Mouse (Mus musculus): ENCODE results near the gene Ccdc142. TPM values are rescaled to one million over a fixed set of nuclear protein-coding genes. Genes with fewer than 3 reads are reported as not detected.

Gene Ccdc142
- polyA plus RNA-seq (2015; fragmentation: Nextera tagmentation; extraction: Ambion mirVana): 2.9 and 3.5 TPM in 2 replicates

DNA sequence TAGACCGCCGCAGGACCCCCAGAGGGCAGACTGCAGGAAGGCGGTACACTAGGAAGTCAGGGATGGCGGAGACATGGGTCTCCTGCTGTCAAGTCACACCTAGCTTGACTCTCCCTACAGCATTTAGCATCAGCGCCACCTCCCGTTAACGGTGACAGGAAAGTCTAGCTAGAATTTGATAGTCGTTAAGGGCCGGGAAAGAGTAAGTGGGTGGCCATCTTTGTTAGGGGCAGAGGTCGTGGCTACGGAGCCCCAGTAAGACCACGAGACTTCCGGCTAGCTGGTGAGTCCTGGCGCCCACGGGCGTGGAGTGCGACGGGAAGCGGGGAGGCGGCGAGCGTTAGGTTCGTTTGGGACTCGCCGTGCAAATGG, at the start of gene Ccdc142, which contains the start of gene Gm42688:
TSS of gene Ccdc142 (plus strand) at position 286 of the 372 bp plus-strand sequence.
TSS of gene Gm42688 (plus strand) at position 302 of the 372 bp plus-strand sequence.
- H3K27me3 ChIP-seq: peaks cover 9% of the 10 kb centered on the region
- peak within 1 kb of the TSS; percentile 75 for H3K4me3 ChIP-seq
- peaks cover 21% of the 10 kb centered on the region for H3K4me1 ChIP-seq
- peak; percentile 84 for ATAC-seq (ENCODE audit: insufficient number of reproducible peaks, insufficient read depth, low FRiP score, low TSS enrichment, low read depth)
- peak within 1 kb of the TSS; percentile 99 for H3K4me2 ChIP-seq
- peak within 1 kb of the TSS; percentile 87 for H3K9ac ChIP-seq
- WGBS: 0% methylated on average over 25 of the region's 25 CpGs
- H3K27ac ChIP-seq: peak within 1 kb of the TSS; percentile 84
- no peaks in the 10 kb centered on the region for H3K9me3 ChIP-seq
- H3K36me3 ChIP-seq: 0 out of 2 replicates have a peak, but pooled peaks cover 3% of the 10 kb centered on the region

DNA sequence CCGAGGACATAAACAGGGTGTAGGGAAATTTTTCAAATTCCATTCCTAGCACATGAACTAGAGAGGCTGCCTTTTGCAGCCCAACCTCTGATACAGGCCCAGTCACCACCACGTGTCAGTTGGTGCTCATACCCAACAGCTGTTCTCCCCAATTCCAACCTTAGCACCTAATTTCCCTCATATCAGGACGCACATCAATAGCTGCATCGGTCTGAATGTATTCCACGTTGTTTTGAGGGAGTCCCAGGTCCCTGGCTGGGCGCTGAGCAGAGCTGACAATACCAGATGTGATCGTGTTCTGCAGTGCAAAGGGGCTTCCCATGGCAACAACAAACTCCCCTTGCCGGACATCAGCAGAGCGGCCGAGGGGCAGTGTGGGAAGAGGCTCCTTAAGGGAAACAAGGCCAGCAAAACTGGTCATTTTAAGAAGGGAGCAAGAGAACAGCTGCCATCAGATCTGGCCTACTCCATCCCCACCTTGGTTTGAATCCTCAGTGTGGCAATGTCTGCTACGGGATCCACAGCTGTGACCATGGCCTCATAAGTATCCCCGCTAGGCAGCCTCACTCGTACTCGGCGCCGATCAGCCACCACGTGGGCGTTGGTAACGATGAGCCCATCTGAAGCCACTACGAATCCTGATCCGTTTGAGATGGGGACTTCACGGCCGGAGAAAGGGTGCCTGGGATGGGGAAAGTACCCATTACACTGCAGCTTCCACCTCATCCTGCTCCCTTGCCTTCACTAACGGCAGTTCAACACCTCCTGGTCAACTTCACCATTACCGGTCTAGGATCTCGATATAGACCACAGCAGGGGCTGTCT, 48.1 kb upstream of the Ccdc142 start:
- Histone ChIP-seq H3K36me3 (peaks cover 38% of the 10 kb centered on the region), H3K27me3 (no peaks in the 10 kb centered on the region), H3K27ac (peak overlapping the region; percentile 92), H3K9me3 (no peaks in the 10 kb centered on the region), H3K9ac (peak overlapping the region; percentile 96), H3K4me1 (peaks cover 26% of the 10 kb centered on the region), H3K4me2 (peak overlapping the region; percentile 88), H3K4me3 (peak overlapping the region; percentile 99)
- ATAC-seq (ENCODE audit: insufficient number of reproducible peaks, insufficient read depth, low FRiP score, low TSS enrichment, low read depth): no peak
- 1% methylated on average over 26 of the region's 26 CpGs for WGBS

DNA sequence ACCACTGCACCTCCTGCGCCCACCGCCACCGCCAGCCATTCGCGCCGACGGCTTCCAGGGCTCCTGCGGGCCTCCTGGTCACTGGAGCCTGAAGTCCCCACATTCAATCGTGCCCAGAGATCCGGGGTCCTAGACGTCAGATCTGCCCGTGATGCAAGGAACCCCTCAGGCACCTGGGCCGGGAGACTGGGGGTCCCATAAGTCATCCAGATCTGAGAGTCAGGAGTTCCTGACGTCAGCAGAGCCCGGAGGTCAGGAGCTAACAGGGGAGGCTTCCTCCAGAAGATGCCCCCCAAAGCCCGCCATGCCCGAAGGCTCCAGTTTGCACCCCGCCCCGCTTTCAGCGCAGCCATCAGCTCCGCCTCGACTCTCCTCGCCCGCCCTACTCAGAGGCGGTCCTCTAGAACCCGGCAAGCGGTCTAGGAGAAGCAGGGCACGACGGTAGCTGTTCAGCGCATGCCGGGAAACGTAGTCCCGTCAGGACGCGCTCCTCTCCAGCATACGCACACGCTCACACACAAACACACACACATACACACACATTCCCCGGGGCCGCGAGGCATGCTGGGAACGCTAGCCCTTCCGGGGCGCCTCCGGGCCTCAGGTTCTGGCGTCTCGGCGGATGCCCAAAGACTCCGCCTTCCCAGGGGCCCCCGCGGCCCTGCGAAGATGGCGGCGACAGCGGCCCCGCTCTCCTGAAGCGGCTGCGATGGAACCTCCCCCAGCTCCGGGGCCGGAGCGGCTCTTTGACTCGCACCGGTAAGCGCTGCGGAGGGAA, 47.1 kb upstream of the Ccdc142 start, which contains the start of gene Aup1:
TSS of gene Aup1 (plus strand) at position 448 of the 778 bp plus-strand sequence.
- WGBS: under 1% methylated on average over 64 of the region's 64 CpGs
- Histone ChIP-seq H3K9me3 (no peaks in the 10 kb centered on the region), H3K27ac (peak within 1 kb of the TSS; percentile 92), H3K4me1 (peaks cover 26% of the 10 kb centered on the region), H3K4me3 (peak within 1 kb of the TSS; percentile 99), H3K27me3 (no peaks in the 10 kb centered on the region), H3K9ac (peak within 1 kb of the TSS; percentile 96), H3K4me2 (peak within 1 kb of the TSS; percentile 88), H3K36me3 (peaks cover 38% of the 10 kb centered on the region)
- peak; percentile 94 for ATAC-seq (ENCODE audit: insufficient number of reproducible peaks, insufficient read depth, low FRiP score, low TSS enrichment, low read depth)

DNA sequence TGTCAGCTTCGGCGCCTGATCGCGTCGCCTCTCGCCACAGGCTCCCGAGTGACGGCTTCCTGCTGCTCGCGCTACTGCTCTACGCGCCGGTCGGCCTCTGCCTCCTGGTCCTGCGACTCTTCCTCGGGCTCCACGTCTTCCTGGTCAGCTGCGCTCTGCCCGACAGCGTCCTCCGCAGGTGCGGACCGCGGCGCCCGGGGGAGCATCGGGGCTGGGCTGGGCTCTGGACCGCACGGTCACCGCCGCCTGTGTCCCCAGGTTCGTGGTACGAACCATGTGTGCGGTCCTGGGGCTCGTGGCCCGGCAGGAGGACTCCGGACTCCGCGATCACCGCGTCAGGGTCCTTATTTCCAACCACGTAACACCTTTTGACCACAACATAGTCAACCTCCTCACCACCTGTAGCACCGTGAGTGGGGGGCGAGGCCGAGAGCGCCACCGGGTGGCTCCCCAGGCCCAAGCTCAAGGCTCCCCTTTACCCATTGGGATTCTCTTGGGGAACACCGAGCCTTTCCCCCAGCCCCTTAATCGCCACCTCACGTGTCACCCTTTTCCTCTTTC, 46.5 kb upstream of the Ccdc142 start, which contains the start of gene Htra2:
TSS of gene Htra2 (minus strand) at position 403 of the 561 bp plus-strand sequence.
- no peaks in the 10 kb centered on the region for H3K9me3 ChIP-seq
- peak; percentile 12; the same call in 1 of the 2 replicates for ATAC-seq (ENCODE audit: insufficient number of reproducible peaks, insufficient read depth, low FRiP score, low TSS enrichment, low read depth)
- H3K27ac ChIP-seq: peak within 1 kb of the TSS; percentile 92
- peak within 1 kb of the TSS; percentile 88 for H3K4me2 ChIP-seq
- no peaks in the 10 kb centered on the region; the same call in 1 of the 2 replicates for H3K27me3 ChIP-seq
- peak within 1 kb of the TSS; percentile 99 for H3K4me3 ChIP-seq
- 0% methylated on average over 50 of the region's 50 CpGs for WGBS
- peak within 1 kb of the TSS; percentile 96 for H3K9ac ChIP-seq
- H3K36me3 ChIP-seq: peaks cover 36% of the 10 kb centered on the region
- H3K4me1 ChIP-seq: peaks cover 26% of the 10 kb centered on the region

DNA sequence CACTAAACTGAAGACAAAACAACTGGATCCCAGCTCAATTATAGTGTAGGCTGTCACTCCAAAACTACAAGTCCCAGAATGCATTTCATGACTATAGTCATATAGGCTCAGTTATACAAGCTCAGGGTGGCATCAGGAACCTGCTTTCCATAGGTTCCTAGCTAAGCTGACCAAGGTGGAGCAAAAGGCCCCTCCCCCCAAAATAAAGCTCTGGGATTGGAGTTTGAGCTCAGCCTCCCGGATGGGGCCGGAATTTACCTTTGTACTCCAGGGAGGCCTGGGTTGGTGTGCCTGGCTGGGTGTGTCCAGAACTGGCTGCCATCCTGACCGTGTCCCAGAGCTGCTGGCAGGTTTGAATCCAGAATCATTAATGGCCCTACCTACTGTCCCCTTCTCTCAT, 43.6 kb upstream of the Ccdc142 start, which contains the start of gene Dqx1:
TSS of gene Dqx1 (plus strand) at position 55 of the 400 bp plus-strand sequence.
- Histone ChIP-seq H3K27me3 (peaks cover 23% of the 10 kb centered on the region), H3K27ac (no peak within 1 kb of the TSS), H3K4me1 (peaks cover 21% of the 10 kb centered on the region), H3K9me3 (no peaks in the 10 kb centered on the region), H3K4me2 (no peak within 1 kb of the TSS), H3K36me3 (peaks cover 20% of the 10 kb centered on the region), H3K4me3 (no peak within 1 kb of the TSS), H3K9ac (no peak within 1 kb of the TSS)
- ATAC-seq (ENCODE audit: insufficient number of reproducible peaks, insufficient read depth, low FRiP score, low TSS enrichment, low read depth): no peak
- WGBS: 55% methylated on average over 3 of the region's 3 CpGs

DNA sequence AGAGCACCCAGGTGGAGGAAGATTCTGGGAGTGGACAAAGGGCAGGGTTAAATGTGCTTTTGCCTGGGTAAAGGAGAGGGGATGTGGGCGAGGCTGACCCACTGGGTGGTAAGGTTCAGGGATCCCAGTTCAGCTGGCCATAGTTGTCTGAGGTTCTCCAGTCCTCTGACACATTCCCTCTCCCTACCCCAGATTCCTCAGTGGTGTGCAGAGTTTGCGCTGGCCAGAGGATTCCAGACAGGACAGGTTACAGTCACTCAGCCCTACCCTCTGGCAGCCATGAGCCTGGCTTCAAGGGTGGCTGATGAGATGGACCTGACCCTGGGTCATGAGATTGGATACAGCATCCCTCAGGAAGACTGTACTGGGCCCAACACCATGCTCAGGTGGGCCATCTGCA, 42.7 kb upstream of the Ccdc142 start:
- Histone ChIP-seq H3K27ac (no peak overlapping the region), H3K9ac (no peak overlapping the region), H3K9me3 (no peaks in the 10 kb centered on the region), H3K4me3 (no peak overlapping the region), H3K4me2 (no peak overlapping the region), H3K4me1 (peaks cover 14% of the 10 kb centered on the region), H3K36me3 (peaks cover 20% of the 10 kb centered on the region), H3K27me3 (peaks cover 32% of the 10 kb centered on the region)
- ATAC-seq (ENCODE audit: insufficient number of reproducible peaks, insufficient read depth, low FRiP score, low TSS enrichment, low read depth): no peak
- WGBS: 87% methylated on average over 2 of the region's 2 CpGs

DNA sequence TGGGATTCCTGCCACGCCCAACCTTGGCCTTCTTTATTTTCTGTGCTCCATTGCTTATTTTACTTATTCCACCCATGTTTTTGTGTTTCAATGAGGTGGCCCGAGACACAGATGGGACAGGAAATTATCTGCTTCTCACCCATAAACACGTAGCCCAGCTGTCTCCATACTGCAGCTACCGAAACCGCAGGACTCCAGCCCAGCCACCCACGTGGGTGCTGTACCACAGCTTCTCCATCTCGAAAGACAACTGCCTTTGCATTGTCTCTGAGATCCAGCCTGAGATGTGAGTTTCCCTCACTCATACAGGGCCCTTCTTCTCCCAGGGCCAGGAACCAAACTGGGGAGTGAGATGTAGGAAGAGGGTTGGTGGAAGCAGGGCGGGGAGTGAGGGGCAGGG, 35.4 kb upstream of the Ccdc142 start:
- Histone ChIP-seq H3K4me3 (no peak overlapping the region), H3K27ac (no peak overlapping the region), H3K36me3 (no peaks in the 10 kb centered on the region), H3K4me2 (no peak overlapping the region), H3K4me1 (peaks cover 28% of the 10 kb centered on the region), H3K9ac (no peak overlapping the region), H3K9me3 (no peaks in the 10 kb centered on the region), H3K27me3 (peaks cover 100% of the 10 kb centered on the region)
- no peak for ATAC-seq (ENCODE audit: insufficient number of reproducible peaks, insufficient read depth, low FRiP score, low TSS enrichment, low read depth)
- WGBS: 45% methylated on average over 8 of the region's 8 CpGs

DNA sequence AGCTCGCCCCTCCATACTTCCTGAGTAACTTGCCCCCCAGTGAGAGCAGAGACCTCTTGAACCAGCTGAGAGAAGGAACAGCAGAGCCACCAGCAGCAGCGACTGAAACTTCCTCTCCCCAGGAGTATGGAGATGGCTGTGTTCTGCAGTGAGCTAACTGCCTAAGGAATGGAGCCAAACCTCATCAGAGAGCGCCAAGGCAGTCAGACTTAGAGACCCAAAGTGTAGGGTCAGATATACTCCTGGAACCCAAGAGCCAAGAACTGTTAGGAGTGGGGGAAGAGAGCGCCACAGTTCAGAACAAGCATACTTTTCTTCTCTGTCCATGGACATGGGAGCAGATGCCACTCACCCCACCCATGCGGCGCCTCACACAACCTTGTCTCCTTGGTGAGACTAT, 35.0 kb upstream of the Ccdc142 start:
- 30% methylated on average over 6 of the region's 6 CpGs for WGBS
- Histone ChIP-seq H3K4me1 (peaks cover 32% of the 10 kb centered on the region), H3K36me3 (no peaks in the 10 kb centered on the region), H3K27me3 (peaks cover 100% of the 10 kb centered on the region), H3K9ac (no peak overlapping the region), H3K4me2 (no peak overlapping the region), H3K27ac (no peak overlapping the region), H3K4me3 (no peak overlapping the region), H3K9me3 (no peaks in the 10 kb centered on the region)
- no peak for ATAC-seq (ENCODE audit: insufficient number of reproducible peaks, insufficient read depth, low FRiP score, low TSS enrichment, low read depth)

DNA sequence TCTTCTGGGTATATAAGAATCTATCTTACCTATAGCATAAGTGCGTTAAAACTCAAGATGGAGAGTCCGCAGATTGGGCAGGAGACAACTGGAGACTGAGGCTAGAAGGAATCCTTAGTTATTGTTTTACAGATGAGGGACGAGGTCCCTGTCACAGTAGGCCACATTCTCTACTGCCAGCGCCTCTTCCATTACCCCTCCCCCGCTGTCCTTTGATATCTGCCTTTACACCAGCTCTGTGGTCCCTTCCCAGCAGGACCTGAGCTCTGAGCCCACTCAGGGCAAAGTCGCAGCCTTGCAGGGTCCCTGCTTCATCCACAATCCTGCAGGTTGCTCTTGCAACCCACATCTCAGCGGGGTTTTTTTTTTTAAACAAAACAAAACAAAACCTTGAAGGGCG, 33.2 kb upstream of the Ccdc142 start:
- WGBS: 4% methylated on average over 8 of the region's 8 CpGs
- no peak for ATAC-seq (ENCODE audit: insufficient number of reproducible peaks, insufficient read depth, low FRiP score, low TSS enrichment, low read depth)
- no peak overlapping the region for H3K27ac ChIP-seq
- H3K4me3 ChIP-seq: peak overlapping the region; percentile 33; the same call in 1 of the 2 replicates
- H3K4me1 ChIP-seq: peaks cover 35% of the 10 kb centered on the region
- H3K27me3 ChIP-seq: peaks cover 100% of the 10 kb centered on the region
- no peak overlapping the region for H3K9ac ChIP-seq
- no peaks in the 10 kb centered on the region for H3K9me3 ChIP-seq
- no peaks in the 10 kb centered on the region for H3K36me3 ChIP-seq
- no peak overlapping the region for H3K4me2 ChIP-seq

DNA sequence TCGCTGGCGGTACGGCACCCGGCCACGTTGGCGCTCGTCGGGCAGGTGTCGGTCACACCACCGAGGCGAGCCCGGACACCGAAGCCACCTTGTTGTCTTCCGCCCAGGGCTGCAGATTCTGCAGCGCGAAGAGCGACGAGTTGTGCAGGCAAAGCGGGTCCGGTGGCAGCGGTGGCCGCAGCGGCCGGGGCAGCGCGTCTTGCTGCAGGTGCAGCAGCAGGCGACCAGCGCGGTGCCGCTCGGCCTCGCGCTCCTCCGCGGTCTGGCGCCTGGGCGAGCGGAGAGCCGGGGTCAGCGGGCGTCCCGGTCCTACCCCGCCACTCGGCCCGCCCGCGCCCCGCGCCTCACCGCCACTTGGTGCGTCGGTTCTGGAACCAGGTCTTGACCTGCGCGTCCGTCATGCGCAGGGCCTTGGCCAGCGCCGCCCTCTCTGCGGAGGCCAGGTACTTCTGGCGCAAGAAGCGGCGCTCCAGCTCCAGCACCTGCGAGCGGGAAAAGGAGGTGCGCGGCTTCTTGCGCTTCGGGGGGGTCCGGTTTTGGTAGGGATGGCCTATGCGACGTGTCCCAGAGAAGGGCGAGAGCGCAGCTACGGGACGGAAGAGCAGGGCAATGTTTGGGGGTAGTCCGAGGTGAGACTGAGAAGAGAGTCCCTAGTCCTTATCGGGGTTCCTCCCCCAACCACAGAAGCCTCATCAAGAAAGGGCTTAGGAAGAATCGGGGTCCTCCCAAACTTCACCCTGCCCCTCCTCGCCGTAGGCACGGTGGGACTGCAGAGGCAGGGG, 32.5 kb upstream of the Ccdc142 start:
- H3K4me1 ChIP-seq: peaks cover 35% of the 10 kb centered on the region
- H3K4me3 ChIP-seq: peak overlapping the region; percentile 33
- no peak overlapping the region for H3K9ac ChIP-seq
- 2% methylated on average over 80 of the region's 81 CpGs for WGBS
- H3K27ac ChIP-seq: no peak overlapping the region
- H3K36me3 ChIP-seq: no peaks in the 10 kb centered on the region
- peak overlapping the region; percentile 41 for H3K4me2 ChIP-seq
- no peak for ATAC-seq (ENCODE audit: insufficient number of reproducible peaks, insufficient read depth, low FRiP score, low TSS enrichment, low read depth)
- no peaks in the 10 kb centered on the region for H3K9me3 ChIP-seq
- H3K27me3 ChIP-seq: peaks cover 99% of the 10 kb centered on the region
